Mouse (Mus musculus): ENCODE measurements around the gene Gramd2. TPM values are rescaled to one million over a fixed set of nuclear protein-coding genes. Genes with fewer than 3 reads are reported as not detected.
A peak's percentile ranks its signal among the peaks of the same experiment; 100 is the strongest.

The Gramd2 gene
- polyA plus RNA-seq, 1 experiment from 2014 or later = 1.3 TPM

DNA sequence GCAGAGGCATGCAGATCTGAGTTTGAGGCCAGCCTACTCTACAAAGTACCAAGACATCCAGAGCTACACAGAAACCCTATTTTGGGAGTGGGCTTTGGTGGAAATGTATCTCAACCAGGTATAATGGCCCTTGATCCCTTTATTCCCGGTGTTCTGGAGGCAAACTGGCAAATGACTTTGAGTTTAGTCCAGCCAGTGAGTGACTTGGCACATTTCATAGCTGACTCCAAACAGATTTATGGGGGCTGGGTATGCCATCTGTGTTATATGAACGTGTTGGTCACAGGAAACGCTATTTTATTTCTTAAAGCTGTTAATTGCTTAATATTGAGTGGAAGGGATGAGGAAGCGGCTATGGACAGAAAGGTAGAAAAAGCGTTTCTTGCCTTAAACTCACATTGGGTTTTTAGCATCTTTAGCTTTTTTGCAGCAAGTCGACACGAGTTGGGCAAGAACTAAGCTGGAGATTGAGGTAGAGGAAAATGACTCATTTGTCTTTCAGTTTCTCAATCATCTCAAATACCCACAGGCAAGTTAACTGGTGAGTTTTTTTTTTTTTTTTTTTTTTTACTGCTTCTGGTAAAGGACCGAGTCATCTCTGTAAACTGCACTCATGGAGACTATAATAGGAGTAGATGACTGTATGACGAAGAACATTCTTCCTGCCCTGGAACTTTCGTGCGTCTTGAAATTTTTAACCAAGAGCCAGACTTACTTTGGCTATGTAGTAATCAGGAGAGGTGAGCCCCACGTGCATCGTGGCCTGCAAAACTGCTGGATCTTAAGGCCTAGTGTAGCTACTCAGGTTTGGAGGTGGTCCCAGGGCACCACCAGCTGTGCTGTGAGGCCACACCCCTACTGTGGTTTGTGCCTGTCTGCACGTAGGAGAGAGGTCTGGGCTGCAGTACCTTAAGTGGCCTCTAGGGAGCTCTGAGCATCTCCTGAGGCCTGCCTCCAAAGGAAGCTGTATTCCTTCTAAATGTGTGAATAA, 20.6 kb upstream of the Gramd2 start:
- H3K4me3 ChIP-seq = peak overlapping the region; percentile 84
- no peak for ATAC-seq (ENCODE audit: low read depth)

DNA sequence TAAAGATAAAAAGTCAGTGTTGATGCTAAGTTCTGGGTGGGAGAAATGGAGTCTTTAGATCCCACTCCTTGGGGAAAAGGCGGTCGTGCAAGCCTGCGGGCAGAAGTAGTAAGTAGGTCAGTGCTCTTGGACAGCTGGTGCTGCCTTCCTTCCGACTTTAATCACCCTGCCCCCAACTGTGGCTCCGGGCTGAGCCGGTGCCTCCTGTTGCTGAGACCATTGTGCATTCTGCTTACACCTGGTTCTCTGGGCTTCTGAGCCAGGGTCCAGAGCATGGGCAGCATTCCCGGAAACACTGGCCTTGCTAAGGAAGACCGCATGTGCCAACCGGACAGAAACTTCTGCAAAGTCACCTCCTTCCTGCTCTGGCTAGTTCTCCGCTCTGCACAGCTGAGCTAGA, 19.5 kb upstream of the Gramd2 start:
- Histone ChIP-seq H3K4me1 (replicated peaks) (peaks cover 76% of the 10 kb centered on the region), H3K4me2 (peak overlapping the region; percentile 90)
- WGBS = 49% methylated on average over 10 of the region's 10 CpGs

More for the DNA sequence above, 20.6 kb upstream of the Gramd2 start:
- no peaks in the 10 kb centered on the region for H3K27me3 ChIP-seq
- no peaks in the 10 kb centered on the region for H3K9me3 ChIP-seq
- peaks cover 30% of the 10 kb centered on the region for H3K36me3 ChIP-seq
- H3K4me1 ChIP-seq (replicated peaks) = peaks cover 69% of the 10 kb centered on the region
- 24% methylated on average over 14 of the region's 14 CpGs for WGBS
- H3K9ac ChIP-seq = peak overlapping the region; percentile 95
- H3K27ac ChIP-seq (replicated peaks) = peak overlapping the region; percentile 99; the same call in 1 of the 2 replicates
- H3K4me2 ChIP-seq = peak overlapping the region; percentile 90

GRCm38 (mm10) chr9:59661298-59661975, 18.5 kb upstream of the Gramd2 start:
- peaks cover 77% of the 10 kb centered on the region for H3K4me1 ChIP-seq (replicated peaks)
- WGBS = 59% methylated on average over 6 of the region's 6 CpGs

More for the DNA sequence above, 19.5 kb upstream of the Gramd2 start:
- Histone ChIP-seq H3K36me3 (peaks cover 38% of the 10 kb centered on the region), H3K27ac (replicated peaks) (peak overlapping the region; percentile 99; the same call in 1 of the 2 replicates), H3K9ac (peak overlapping the region; percentile 32; the same call in 1 of the 2 replicates), H3K9me3 (no peaks in the 10 kb centered on the region), H3K27me3 (no peaks in the 10 kb centered on the region), H3K4me3 (no peak overlapping the region)
- no peak for ATAC-seq (ENCODE audit: low read depth)

DNA sequence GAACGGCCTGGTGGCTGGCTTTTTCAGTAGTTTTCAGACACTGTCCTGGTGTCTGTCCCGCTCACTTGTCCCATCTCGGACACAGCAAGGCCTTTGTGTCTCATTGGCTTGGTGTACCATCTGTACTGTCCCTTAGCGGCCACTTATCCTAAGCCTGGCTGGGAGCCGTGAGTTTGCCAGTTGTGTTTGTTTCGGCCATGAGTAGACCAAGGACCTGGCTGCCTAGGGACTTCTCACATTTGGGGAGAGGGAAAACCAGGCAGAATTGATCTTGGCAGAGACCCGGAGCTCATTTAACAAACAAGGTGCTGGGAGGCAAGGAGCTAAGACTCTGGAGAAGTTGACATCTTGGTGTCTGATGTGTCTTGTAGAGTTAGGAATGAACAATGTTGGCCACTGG, 16.7 kb upstream of the Gramd2 start:
- Histone ChIP-seq H3K4me1 (replicated peaks) (peaks cover 77% of the 10 kb centered on the region), H3K27me3 (no peaks in the 10 kb centered on the region), H3K9me3 (no peaks in the 10 kb centered on the region), H3K27ac (replicated peaks) (0 out of 2 replicates have a peak overlapping the region, but pooled peaks have one; percentile 1), H3K36me3 (peaks cover 66% of the 10 kb centered on the region), H3K4me2 (no peak overlapping the region), H3K4me3 (no peak overlapping the region), H3K9ac (no peak overlapping the region)
- 83% methylated on average over 7 of the region's 7 CpGs for WGBS
- ATAC-seq (ENCODE audit: low read depth) = no peak

More at GRCm38 (mm10) chr9:59661298-59661975, 18.5 kb upstream of the Gramd2 start:
- no peaks in the 10 kb centered on the region for H3K9me3 ChIP-seq
- H3K4me3 ChIP-seq = no peak overlapping the region
- peak overlapping the region; percentile 90; the same call in 1 of the 2 replicates for H3K4me2 ChIP-seq
- H3K36me3 ChIP-seq = peaks cover 48% of the 10 kb centered on the region
- no peak overlapping the region for H3K27ac ChIP-seq (replicated peaks)
- ATAC-seq (ENCODE audit: low read depth) = no peak
- peak overlapping the region; percentile 26; the same call in 1 of the 2 replicates for H3K9ac ChIP-seq
- H3K27me3 ChIP-seq = no peaks in the 10 kb centered on the region

- WGBS = 52% methylated on average over 3 of the region's 3 CpGs
- Histone ChIP-seq H3K4me3 (no peak overlapping the region), H3K9ac (no peak overlapping the region), H3K4me1 (replicated peaks) (peaks cover 70% of the 10 kb centered on the region), H3K27ac (replicated peaks) (0 out of 2 replicates have a peak overlapping the region, but pooled peaks have one; percentile 0), H3K9me3 (no peaks in the 10 kb centered on the region), H3K4me2 (no peak overlapping the region), H3K27me3 (no peaks in the 10 kb centered on the region), H3K36me3 (peaks cover 73% of the 10 kb centered on the region)
- ATAC-seq (ENCODE audit: low read depth) = no peak
Measured at GRCm38 (mm10) chr9:59663957-59664356, 16.0 kb upstream of the Gramd2 start.

GRCm38 (mm10) chr9:59664664-59665256, 15.2 kb upstream of the Gramd2 start:
- Histone ChIP-seq H3K27me3 (no peaks in the 10 kb centered on the region), H3K4me1 (replicated peaks) (peaks cover 62% of the 10 kb centered on the region), H3K27ac (replicated peaks) (no peak overlapping the region), H3K9ac (no peak overlapping the region), H3K9me3 (no peaks in the 10 kb centered on the region), H3K4me2 (no peak overlapping the region), H3K36me3 (peaks cover 81% of the 10 kb centered on the region), H3K4me3 (no peak overlapping the region)
- 73% methylated on average over 4 of the region's 4 CpGs for WGBS
- ATAC-seq (ENCODE audit: low read depth) = no peak

GRCm38 (mm10) chr9:59666016-59666415, 13.9 kb upstream of the Gramd2 start:
- no peaks in the 10 kb centered on the region for H3K27me3 ChIP-seq
- H3K4me1 ChIP-seq (replicated peaks) = peaks cover 50% of the 10 kb centered on the region
- no peak overlapping the region for H3K4me2 ChIP-seq
- no peak overlapping the region for H3K4me3 ChIP-seq
- H3K9ac ChIP-seq = no peak overlapping the region
- no peak overlapping the region for H3K27ac ChIP-seq (replicated peaks)
- H3K36me3 ChIP-seq = peaks cover 86% of the 10 kb centered on the region
- 88% methylated on average over 8 of the region's 8 CpGs for whole genome bisulfite sequencing
- ATAC-seq (ENCODE audit: low read depth) = no peak
- H3K9me3 ChIP-seq = no peaks in the 10 kb centered on the region

DNA sequence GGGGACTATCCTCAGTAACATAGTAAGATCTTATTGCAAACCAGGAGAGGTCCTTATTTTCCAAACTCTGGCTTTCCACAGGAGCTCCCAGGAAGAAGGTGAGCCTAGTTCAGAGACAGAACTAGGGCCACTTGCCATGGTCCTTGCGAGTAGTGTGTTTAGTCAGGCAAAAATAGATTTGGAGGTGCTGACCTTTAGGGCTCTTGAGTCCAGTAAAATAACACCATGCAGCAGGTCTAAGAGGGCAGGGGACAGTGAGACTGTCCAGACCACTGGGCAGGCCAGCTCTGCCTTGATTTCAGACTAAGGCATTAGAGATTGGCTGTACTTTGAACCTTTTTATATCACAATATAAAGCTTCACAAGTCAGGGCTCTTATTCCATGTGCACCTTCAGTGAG, 13.1 kb upstream of the Gramd2 start:
- H3K4me1 ChIP-seq (replicated peaks) = peaks cover 42% of the 10 kb centered on the region
- 90% methylated on average over 1 of the region's 1 CpGs for WGBS
- no peak overlapping the region for H3K9ac ChIP-seq
- no peaks in the 10 kb centered on the region for H3K9me3 ChIP-seq
- H3K36me3 ChIP-seq = peaks cover 90% of the 10 kb centered on the region
- ATAC-seq (ENCODE audit: low read depth) = no peak
- no peak overlapping the region for H3K4me2 ChIP-seq
- peak overlapping the region; percentile 39; the same call in 1 of the 2 replicates for H3K27ac ChIP-seq (replicated peaks)
- no peaks in the 10 kb centered on the region for H3K27me3 ChIP-seq
- H3K4me3 ChIP-seq = no peak overlapping the region

DNA sequence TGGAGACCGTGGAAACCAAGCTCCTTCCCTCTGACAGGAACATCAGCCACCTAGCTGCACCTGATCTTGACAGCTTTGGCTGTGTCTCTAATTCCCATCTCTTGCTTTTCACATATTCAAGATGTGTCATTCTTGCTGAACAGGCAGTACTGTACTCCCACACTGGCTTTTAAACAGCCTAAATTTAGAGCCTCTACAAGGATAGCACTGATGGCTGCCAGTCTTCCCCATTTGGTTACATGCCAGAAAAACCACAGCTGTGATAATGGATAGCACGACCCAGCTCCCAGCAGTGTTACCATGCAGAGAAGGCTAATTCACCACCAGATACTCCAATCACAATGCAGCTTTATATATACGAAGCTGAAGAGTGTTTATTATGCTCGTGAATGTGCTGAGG, 12.7 kb upstream of the Gramd2 start:
- peak overlapping the region; percentile 39; the same call in 1 of the 2 replicates for H3K27ac ChIP-seq (replicated peaks)
- WGBS = 58% methylated on average over 4 of the region's 4 CpGs
- no peak overlapping the region for H3K4me2 ChIP-seq
- H3K27me3 ChIP-seq = no peaks in the 10 kb centered on the region
- peaks cover 37% of the 10 kb centered on the region for H3K4me1 ChIP-seq (replicated peaks)
- H3K9me3 ChIP-seq = no peaks in the 10 kb centered on the region
- H3K4me3 ChIP-seq = no peak overlapping the region
- ATAC-seq (ENCODE audit: low read depth) = peak; percentile 51
- H3K9ac ChIP-seq = no peak overlapping the region
- H3K36me3 ChIP-seq = peaks cover 93% of the 10 kb centered on the region

- no peak overlapping the region for H3K4me3 ChIP-seq
- ATAC-seq (ENCODE audit: low read depth) = no peak
- 88% methylated on average over 6 of the region's 6 CpGs for WGBS
- no peak overlapping the region for H3K9ac ChIP-seq
- no peaks in the 10 kb centered on the region for H3K27me3 ChIP-seq
- no peak overlapping the region for H3K27ac ChIP-seq (replicated peaks)
- H3K9me3 ChIP-seq = no peaks in the 10 kb centered on the region
- no peak overlapping the region for H3K4me2 ChIP-seq
- H3K4me1 ChIP-seq (replicated peaks) = peaks cover 31% of the 10 kb centered on the region
- peaks cover 94% of the 10 kb centered on the region for H3K36me3 ChIP-seq
Measured at GRCm38 (mm10) chr9:59667904-59668303, 12.0 kb upstream of the Gramd2 start.

DNA sequence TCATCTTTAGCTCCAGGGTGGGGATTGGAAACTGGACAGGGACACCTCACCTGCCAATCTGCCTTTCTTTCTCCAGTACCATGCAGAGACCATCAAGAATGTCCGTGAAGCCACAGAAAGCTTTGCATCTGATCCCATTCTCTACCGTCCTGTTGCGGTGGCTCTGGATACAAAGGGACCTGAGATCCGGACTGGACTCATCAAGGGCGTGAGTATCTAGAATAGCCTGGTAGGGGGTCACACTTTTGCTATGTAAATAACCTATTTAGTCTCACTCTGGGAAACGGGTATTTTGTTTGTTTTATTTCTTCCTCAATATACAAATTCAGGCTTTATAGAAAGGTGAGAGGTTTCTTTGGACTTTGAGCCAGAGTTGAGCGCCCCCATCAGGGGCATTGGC, 11.5 kb upstream of the Gramd2 start:
- no peak overlapping the region for H3K4me3 ChIP-seq
- 69% methylated on average over 7 of the region's 7 CpGs for WGBS
- peaks cover 25% of the 10 kb centered on the region for H3K4me1 ChIP-seq (replicated peaks)
- peaks cover 94% of the 10 kb centered on the region for H3K36me3 ChIP-seq
- H3K27me3 ChIP-seq = no peaks in the 10 kb centered on the region
- no peak overlapping the region for H3K4me2 ChIP-seq
- no peak overlapping the region for H3K9ac ChIP-seq
- no peak overlapping the region for H3K27ac ChIP-seq (replicated peaks)
- no peak for ATAC-seq (ENCODE audit: low read depth)
- H3K9me3 ChIP-seq = no peaks in the 10 kb centered on the region

Data from neural tube, embryonic 13.5 days (tissue).